Mouse (Mus musculus): ENCODE measurements around the gene Lats2. TPM values are rescaled to one million over a fixed set of nuclear protein-coding genes. Genes with fewer than 3 reads are reported as not detected.

Gene Lats2
- polyA plus RNA-seq, 1 experiment from 2014 or later, result 20.3 TPM

Small RNA genes within 50 kb of the gene (microRNA-seq; reads per million reads assigned to microRNA genes)
- gene Mir3077, result not detected

Other genes starting within 250 kb of the Lats2 start
- 2.1 and 2.9 TPM in 2 replicates for gene Il17d, start 233.6 kb downstream of the Lats2 start, polyA plus RNA-seq (2015; fragmentation: Nextera tagmentation; extraction: Ambion mirVana)
- gene Eef1akmt1, start 186.8 kb downstream of the Lats2 start, polyA plus RNA-seq (2015; fragmentation: Nextera tagmentation; extraction: Ambion mirVana), result 63.3 and 69.0 TPM in 2 replicates
- gene Xpo4, start 93.0 kb downstream of the Lats2 start, polyA plus RNA-seq (2015; fragmentation: Nextera tagmentation; extraction: Ambion mirVana), result 11.1 and 12.6 TPM in 2 replicates
- gene Gm49361, start 12.3 kb downstream of the Lats2 start, polyA plus RNA-seq (2015; fragmentation: Nextera tagmentation; extraction: Ambion mirVana), result not detected in 2 replicates
- 17.3 and 19.7 TPM in 2 replicates for gene Sap18, start 39.8 kb upstream of the Lats2 start, polyA plus RNA-seq (2015; fragmentation: Nextera tagmentation; extraction: Ambion mirVana)
- 21.2 and 22.3 TPM in 2 replicates for gene Ska3, start 67.8 kb upstream of the Lats2 start, polyA plus RNA-seq (2015; fragmentation: Nextera tagmentation; extraction: Ambion mirVana)
- 116 and 118 TPM in 2 replicates for gene Mrpl57, start 67.8 kb upstream of the Lats2 start, polyA plus RNA-seq (2015; fragmentation: Nextera tagmentation; extraction: Ambion mirVana)
- gene Zdhhc20, start 131.9 kb upstream of the Lats2 start, polyA plus RNA-seq (2015; fragmentation: Nextera tagmentation; extraction: Ambion mirVana), result 38.8 and 40.3 TPM in 2 replicates
- 82.6 and 83.7 TPM in 2 replicates for gene Micu2, start 240.9 kb upstream of the Lats2 start, polyA plus RNA-seq (2015; fragmentation: Nextera tagmentation; extraction: Ambion mirVana)